Mouse (Mus musculus) adrenal gland, adult 8-10 months (tissue): Measurements from ENCODE around the gene Ptprs. TPM values are rescaled to one million over a fixed set of nuclear protein-coding genes. Genes with fewer than 3 reads are reported as not detected.

Experiments used
- DNase-seq: peaks from one replicate; pipeline ENCODE4 v3.0.0; 2022
- total RNA-seq, 4 experiments: library from RNA; stranded (reverse); gene quantifications; 2 replicates each; pipeline ENCODE4 v1.2.4; 2022

Ptprs gene
- total RNA-seq, 4 experiments from 2014 or later: 253 to 392 (median 313) TPM

DNA sequence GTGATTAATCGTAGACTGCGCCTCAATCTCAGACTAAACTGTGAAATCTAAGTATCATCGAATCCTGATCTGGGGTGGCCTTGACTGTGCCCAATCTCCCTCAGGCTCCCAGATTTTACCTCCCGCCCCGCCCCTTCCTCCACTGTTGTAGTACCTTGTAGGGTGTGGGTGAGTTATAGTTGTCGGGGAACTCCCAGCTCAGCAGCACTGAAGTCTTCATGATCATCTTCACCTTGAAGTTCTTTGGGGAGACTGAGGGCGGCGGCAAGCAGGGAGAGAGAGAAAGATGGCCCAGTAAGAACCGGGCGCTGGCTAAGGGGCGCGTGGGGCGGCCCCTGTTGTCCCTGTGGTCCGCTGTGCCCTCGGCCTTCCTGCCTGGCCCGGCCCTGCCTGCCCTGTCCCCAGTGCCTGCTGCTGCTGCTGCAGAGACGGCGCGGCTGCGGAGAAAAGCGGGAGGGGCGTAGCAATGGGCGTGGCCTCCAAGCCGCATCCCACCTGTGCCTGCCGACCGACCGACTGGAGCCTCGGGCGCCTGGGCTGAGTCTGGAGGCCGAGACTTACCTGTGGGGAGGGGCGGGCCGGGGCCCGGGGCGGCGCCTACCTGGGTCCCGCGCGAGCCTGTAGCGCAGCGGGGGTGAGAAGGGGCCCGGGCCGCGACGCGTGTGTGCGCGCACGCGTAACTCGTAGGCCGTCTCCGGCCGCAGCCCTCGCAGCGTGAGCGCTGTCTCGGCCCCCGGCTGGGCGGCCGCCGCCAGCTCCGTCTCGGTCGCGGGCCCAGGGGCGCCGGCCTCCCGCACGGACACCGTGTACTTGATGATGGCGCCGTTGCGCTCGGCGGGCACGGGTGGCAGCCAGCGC is 51.3 kb downstream of the Ptprs start:
- no peak for DNase-seq

DNA sequence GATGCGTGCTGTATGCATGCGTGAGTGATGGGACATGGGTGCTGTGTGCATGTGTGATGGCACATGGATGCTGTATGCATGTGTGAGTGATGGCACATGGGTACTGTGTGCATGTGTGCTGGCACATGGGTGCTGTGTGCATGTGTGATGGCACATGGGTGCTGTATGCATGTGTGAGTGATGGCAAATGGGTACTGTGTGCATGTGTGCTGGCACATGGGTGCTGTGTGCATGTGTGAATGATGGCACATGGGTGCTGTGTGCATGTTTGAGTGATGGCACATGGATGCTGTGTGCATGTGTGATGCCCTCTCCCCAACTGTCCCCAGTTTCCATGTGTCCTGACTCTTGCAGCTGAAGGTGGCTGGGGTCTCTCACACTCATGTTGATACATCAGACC is 56.3 kb downstream of the Ptprs start:
- DNase-seq: no peak

DNA sequence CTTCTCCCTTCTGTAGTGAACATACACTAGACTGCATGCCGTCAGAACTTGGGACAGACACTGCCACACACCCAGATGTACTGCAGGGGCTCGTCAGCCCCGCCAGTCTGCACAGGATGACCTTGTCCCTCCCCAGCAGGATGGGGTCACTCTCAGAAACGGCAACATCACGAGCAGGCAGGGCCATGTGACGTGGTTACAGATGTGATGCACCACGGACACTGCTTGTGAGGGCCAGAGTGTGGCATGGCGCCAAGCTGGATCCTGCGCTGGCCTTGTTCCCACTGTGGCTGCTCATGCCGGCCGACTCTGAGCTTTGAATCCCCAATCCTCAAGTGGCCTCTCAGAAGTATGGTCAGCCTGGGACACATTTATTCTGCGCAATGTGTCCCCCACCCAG is 58.0 kb downstream of the Ptprs start:
- DNase-seq: peak; percentile 76

DNA sequence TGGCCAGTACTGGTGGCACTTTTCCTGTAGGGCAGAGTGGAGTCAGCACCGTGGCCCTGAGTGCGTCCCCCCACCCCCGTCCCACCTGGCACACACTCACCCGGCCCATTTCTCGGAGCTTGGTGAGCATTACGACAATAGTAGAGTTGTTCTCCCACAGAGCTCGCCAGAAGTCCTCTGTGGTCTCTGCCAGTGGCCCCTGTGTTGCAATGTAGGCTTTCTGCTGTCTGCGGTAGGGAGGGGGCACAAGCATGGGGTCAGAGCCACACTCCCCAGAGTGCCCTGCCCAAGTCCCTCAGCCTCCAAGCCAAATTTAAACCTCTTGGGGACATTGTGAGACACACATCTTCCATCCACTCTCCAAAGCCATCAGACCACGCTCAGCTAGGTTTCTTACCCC is 61.5 kb downstream of the Ptprs start:
- no peak for DNase-seq

DNA sequence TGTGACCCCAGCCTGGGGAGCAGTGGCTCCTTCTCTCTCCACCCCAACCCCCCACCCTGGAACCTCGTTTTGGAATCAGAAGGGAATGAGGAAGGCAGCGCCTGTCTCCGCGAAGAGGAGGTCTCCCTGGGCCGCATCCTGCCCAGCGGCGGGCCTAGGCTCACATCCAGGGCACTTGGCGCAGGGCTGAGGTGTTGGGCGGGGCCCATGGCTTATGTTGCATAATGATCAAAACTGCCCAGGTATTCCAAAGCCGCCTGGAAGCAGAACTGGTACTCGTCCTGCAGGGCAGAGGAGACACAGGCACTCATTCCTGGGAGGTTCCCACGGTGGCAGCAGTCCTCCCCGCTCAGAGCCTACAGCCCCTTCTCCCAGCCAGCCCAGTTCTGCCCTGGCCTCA is 63.2 kb downstream of the Ptprs start:
- DNase-seq: no peak

DNA sequence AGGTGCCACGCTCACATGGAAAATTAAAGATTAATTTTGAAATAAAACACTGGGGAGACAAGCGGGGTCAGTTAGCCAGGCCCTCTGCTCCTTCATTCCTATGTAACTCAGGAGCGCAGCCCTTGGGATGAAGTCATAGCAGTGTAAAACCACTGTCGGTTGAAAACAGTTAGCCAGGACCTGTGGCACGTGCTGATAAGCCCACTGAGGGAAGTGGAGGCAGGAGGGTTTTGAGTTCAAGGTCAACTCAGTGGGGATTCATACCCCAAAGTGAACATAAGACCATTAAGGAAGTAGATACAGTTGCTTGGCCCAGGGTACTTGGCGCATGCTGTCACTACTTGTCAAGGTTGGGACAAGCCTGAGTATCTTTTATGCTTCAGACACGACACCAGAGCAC is 64.8 kb downstream of the Ptprs start:
- no peak for DNase-seq

DNA sequence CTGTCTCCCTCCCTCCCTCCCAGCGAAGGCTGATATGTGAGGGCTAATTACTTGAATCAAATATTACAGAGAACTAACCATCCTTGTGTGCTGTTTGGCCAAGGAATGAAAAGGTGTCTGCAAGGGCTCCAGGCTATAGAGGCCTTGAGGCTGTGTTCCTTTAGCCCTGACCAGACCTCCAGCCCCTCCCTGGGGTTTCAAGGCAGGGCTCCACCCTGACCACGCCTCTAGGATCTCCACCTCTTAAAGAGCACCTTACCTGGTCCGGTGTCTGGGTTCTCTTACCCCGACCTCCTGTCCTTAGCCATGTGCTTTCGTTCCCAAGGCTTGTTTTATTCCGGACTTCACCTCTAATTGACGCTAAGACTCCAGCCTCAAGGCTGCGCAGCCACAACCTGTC is 66.5 kb downstream of the Ptprs start:
- DNase-seq: no peak

DNA sequence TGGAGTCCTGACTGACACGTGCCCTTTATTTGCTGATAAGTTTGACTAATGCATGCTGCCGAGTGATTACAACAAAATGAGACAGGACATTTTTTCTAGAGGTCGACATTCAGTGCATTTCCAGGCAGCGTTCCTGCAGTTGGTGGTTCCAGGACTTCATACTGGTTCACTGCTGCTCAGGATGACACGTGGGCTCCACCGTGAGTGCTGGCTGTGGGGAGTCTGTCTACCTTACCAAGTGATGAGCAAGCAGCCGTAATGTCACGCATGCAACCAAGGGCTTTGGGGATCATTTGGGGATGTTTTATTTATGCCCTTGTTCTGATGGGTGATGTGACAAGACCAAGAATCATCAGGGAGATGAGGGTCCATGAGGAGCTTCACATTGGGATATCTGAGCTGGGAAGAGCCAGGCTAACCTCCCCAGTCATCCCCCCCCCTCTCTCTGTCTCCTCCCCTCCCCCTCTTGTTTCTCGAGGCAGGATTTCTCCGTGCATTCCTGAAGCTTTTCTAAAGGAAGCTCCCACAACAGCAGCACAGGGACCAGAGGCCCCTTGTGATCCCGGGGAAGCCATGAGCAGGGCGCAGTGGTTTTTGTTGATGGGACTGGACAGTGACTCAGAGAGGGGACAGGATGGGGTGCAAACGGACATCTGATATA is 67.2 kb downstream of the Ptprs start:
- DNase-seq: no peak

DNA sequence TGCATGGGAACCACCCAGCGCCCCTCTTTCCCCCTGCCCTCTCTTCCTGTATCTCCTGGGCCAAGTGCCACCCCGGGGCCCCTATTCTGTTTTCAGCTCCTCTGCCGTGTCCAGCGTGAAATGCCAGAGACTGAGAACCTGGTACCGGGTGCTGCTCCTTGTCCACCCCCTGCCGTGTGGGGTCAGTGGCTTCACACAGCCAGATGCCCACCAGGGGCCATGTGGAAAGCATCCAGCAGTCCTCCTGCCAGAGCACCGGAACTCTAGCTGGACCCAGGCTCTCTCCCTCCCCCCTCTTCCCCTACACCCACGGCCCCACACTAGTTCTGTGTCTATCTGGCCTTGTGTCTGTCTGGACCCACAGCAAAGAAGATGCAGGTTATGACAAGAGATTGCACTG is 68.9 kb downstream of the Ptprs start:
- DNase-seq: no peak

DNA sequence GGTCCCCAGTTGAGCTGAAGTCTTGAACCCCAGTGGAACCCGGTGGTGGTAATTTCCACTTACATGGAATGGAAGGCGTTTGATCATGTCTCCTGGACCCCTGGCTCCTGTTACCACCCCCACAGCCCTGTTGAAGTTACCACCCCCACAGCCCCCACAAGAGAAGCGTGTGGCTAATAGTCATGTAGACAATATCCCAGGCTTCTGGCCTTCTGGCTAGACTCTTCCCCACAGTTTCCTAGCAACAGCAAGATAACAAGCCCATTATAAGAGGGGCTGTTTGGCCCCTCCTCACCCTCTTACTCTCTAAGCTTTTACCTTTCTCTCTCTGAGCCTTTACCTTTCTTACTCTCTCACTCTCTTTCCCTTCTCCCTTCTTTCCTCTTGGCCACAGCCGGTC is 69.4 kb downstream of the Ptprs start:
- DNase-seq: no peak

DNA sequence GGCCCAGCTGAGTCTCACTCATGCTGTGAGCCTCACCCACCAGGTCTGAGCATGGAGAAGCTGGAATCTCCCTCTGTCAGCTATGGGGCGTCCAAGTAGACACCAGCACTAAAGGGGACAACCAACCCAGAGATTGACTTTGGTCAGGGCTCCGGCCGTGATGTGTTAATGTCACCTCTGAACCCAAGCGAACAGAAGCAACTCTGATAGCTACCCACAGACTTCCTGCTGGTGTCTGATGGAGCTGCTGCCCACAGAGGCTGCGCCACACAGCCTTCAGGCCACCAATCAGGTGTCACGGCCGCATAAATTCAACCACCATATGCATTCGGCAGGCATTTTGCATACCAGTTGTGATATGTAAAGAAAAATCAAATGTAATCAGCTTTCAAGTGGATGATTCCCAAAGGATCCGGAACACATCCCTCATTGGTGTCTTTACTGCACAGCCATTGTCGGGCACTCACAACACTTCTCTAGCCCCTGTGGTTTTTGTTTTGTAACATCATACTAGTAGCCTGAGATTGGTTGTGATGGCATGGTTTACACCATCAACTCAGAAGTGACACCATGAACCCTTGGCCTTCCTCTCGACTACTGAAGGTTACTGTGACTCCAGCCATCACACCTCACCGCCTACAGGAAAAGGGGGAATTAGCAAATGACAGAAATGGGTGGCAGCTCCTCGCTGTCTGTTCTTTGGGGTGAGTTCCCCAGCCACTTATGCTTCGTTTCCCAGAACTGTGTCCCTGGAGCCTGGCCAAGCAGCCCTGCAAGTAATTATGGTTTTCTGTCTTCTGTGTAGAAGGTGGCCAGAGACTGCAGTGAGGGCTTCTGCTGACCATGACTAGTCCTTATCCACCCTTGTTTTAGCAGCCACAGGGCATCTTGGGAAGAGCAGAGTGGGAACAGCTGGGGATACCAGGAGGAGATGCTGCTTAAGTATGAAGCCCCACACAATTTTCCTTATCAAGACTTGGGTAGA is 70.1 kb downstream of the Ptprs start:
- no peak for DNase-seq

DNA sequence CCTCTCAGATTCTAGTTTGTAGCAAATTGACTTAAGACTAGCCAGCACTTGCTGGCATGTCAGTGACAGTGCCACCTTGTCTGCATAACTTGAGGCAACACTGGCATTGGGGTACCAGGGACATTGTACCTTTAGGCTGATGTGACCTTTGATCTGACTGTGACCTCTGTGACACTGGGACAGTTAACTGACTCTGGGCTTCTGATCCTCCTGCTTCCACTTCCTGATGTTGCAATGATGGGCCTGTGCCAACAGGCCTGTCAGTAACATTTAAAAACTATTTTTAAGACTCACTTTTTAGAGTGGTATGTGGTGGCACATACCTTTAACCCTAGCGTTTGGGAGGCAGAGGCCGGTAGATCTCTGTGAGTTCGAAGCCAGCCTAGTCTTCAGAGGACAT is 70.9 kb downstream of the Ptprs start:
- DNase-seq: no peak

DNA sequence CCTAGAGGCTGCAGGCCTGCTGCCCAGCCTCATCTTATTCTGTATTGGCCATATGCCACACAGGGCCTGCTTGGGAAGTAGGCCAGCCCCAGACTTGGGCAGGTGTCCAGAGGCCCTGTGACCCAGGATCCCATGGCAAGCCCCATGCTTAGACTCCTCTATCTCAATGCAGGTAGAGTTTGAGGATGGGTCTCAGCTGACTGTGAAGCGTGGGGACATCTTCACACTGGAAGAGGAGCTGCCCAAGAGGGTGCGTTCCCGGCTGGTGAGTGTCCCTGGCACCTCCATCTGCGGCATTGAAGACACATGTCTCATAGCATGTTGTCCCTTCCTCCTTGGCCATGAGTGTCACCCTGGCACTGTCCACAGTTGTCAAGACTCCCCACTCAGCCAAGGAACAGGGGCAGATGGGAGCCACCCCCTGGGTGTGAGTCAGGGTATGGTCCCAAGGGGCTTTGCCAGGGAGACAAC is 75.2 kb downstream of the Ptprs start:
- no peak for DNase-seq

DNA sequence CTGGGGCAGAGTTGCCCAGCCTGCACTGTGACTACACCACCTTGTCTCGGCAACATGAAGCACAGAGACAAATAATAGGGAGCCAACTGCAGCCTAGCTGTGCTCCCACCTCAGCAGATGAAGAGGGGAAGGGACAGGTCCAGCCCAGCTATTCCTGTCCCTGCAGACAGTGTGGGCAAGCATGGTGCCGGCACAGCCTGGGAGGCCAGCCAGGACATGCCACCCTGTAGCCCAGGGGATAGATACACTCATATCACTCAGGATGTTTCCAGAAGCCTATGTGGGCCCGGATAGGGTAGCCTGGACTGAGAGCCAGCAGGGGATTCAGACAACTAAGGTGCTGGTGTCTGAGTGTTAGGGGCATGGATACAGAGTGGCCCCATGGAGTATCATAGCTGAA is 76.1 kb downstream of the Ptprs start:
- no peak for DNase-seq

DNA sequence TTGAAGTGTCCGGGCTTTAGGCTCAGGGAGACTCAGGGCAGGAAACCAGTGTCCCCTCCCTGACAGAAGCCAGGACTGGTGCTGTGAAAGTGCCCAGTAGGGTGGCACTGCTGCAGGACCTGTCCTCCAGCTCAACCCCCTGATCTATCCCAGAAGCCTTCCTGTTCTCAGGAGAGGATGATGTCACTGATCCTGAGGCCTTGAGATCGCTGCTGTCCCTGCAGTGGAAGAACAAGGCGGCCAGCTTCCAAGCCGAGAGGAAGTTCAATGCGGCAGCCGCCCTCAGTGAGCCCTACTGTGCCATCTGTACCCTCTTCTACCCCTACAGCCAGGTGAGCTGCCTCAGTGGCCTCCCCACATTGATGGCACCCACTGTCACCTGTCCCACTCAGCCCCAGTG is 80.2 kb downstream of the Ptprs start:
- DNase-seq: peak; percentile 43

DNA sequence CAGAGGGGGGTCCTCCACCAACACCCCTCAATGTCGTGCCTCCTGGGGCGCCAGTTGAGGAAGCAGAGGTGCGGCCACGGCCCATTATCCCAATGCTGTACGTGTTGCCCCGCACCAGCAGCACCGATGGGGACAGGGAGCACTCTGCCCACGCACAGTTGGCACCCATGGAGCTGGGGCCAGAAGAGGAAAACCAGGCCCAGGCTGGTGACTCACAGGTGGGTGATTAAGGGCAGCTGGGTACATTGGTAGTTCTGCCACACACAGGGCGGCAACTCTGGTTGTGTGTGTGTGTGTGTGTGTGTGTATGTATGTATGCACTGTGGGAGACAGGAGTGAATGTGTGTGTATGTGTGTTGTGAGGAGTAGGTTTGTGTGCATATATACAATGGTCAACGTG is 82.4 kb downstream of the Ptprs start:
- DNase-seq: no peak

DNA sequence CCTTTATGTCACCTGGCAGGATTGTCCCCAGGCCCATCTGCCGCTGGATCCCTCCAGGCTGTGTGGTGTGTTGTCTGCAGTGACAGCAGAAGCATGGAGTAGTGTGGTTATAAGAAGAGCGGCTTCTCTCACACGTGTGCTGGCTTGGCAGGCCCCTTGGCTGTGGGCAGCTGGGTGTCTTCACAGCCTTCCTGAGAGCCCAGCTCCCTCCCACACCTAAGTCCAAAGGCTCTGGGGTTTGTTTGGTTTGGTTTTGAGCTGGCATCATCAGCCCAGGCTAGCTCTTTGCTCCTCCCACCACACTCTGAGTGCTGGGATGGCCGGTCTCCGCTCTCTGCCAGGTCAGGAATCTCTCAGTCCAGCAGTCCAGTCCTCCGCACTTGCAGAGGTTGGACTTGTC is 83.0 kb downstream of the Ptprs start:
- no peak for DNase-seq

DNA sequence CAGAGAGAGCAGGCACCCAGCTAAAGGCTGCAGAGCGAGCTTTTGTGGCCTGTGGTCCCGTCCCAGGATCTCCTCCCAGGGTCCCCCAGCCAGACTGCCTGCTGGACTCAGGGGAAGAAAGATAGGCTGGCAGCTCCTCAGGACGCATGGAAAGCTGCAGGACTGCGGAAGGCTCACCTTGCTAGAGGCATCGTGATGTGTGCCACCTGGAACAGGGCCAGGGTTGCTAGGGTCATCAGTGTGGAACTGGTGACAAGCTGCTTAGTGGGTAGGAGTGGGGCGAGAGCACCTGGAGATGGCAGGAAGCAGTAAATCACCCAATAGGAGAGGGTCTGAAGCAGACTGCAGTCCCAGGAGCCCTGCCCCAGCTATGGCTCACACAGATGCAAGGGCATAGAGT is 88.7 kb downstream of the Ptprs start:
- no peak for DNase-seq

DNA sequence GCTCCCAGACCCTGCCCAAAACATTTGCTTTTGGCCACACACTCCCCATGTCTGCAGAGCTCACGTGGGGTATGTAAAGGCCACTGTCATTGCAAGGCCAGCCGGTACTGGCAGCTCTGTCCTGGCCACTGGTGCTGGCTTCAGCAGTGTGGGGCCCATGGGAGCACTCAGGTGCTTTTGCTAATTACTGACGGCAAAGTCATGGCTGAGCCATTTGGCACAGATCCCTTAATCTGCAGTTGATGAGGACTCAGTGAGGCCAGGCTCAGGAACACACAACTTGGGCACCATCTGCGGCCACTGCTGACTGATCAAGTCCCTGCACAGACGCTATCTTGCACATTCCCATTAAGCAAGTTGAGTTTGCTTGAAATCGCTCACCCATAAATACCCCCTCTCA is 91.4 kb downstream of the Ptprs start:
- no peak for DNase-seq

DNA sequence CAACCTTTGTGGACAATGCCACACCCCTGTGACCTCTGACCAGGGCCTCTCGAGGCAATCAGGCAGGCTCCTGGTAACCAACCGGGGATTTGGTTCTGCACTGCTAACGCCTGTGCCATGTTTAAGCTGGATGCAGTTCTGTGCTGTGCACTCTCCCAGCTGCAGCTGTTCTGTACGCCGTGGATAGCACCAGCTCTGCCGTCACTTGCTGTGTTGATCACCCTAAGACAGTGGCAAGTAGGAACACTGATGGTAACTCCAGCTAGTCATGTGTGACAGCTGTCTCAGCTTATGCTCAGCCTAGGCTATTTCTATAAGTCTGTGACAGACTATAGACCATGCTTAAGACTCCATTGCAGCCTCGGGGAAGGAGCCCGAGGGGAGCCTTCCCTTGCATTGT is 93.3 kb downstream of the Ptprs start:
- DNase-seq: no peak

DNA sequence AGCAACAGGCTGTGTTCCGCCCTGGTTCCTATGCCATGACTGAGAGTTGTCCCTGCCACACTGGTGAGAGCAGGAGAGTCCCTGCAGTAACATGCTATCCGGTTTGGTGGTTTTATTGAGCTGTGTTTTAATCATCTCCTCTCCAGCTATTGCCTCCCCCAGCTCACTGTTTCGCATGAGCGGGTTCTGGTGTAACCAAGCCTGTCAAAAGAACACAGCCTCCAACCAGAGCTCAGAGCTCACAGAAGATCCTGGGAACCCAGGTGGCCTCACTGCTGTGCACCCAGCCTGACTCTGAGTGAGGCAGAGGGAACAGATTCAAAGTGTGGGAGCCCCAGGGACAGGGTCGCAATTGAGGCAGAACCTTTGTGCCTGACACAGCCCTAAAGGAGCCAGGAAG is 95.1 kb downstream of the Ptprs start:
- DNase-seq: no peak

DNA sequence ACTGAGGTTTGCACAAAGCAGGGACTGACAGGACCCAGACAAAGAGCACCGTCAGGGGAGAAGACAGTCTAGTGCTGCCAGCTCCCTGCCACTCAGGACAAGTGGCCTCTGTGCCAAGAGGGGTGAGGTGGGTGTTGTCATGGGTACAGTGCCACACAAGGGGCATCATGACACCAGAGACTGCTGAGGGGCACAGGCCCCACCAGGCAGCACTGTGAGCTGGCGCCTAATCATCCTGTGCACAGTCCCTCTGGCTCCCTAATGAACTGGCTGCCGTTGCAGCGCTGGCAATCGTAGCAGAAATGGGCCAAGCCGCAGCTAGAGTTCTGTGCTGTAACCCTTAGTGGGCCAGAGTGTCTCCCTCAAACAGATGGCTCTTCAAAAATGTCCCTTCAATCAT is 96.0 kb downstream of the Ptprs start:
- no peak for DNase-seq

DNA sequence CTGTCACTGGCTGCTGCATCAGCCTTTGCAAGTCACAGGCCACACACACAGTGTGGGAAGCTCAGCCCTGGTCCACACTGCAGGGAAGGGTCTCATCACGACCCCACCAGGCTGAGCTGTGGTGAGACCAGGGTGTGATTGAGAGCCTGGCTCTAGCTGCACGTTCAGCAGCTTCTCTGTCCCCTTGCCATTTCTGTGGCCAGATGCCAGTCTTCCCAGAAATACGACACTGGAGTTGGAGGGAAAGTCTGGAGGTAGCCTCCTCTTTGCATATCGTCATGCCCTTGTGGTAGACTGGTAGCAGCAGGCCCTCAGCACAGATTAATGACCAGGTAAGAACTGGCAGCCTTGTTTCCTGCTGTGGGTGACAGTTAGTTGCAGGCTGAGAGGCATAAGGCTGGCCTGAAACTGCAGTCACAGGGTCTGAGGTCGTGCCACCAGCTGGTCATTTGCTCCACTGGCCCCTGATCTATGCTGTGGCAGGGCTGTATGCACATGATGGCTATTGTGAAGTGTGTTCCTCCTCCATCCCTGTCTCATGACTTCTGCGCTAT is 96.9 kb downstream of the Ptprs start:
- DNase-seq: no peak
